ENCODE assay signal across 19 mouse cellular contexts in genomic region chr11:76489407-76489806, GRCm38 (mm10).
DNase-seq lines count a peak whose midpoint lies in the region; ATAC-seq lines count a peak whose summit lies in the region.
"Had no signal": no experiment of that assay in that cellular context is flagged by ENCODE, and none has a peak within 500 bp of the region (broad histone marks: within the 10 kb centered on the region; RNA-seq: fewer than 3 reads in every experiment).

No protein-coding gene starts in this region.

- 60% methylated on average over 6 of the region's 6 CpGs for WGBS in heart, embryonic 13.5 days
- 44% methylated on average over 6 of the region's 6 CpGs for WGBS in neural tube, embryonic 15.5 days

- peak overlapping the region; percentile 87 for H3K27ac ChIP-seq in heart, embryonic 13.5 days (replicated peaks)
- H3K27ac ChIP-seq in neural tube, embryonic 15.5 days (replicated peaks) = peak overlapping the region; percentile 24; the same call in 1 of the 2 replicates
- H3K27ac ChIP-seq: embryonic facial prominence, embryonic 12.5 days; limb, embryonic 13.5 days; liver, embryonic 14.5 days; neural tube, embryonic 12.5 days had no signal

- H3K4me3 ChIP-seq in heart, embryonic 13.5 days = no peak overlapping the region
- no peak overlapping the region for H3K4me3 ChIP-seq in neural tube, embryonic 15.5 days (replicated peaks)
- H3K4me3 ChIP-seq: embryonic facial prominence, embryonic 12.5 days; limb, embryonic 13.5 days; neural tube, embryonic 12.5 days had no signal

- intact Hi-C loops in heart, postnatal 25 days (cut with DNase I) = no loop called here

- ATAC-seq in heart, embryonic 13.5 days (ENCODE audit: extremely low read depth, insufficient number of reproducible peaks, low FRiP score, low TSS enrichment) = no peak
- ATAC-seq in neural tube, embryonic 15.5 days (ENCODE audit: low FRiP score) = no peak
- ATAC-seq: activated CD4-positive, CD25-positive, alpha-beta regulatory T cell, adult 4 months; midbrain, embryonic 16.5 days; Patski had no signal

- H3K9ac ChIP-seq in heart, embryonic 13.5 days = peak overlapping the region; percentile 51; the same call in 1 of the 2 replicates
- H3K9ac ChIP-seq in neural tube, embryonic 15.5 days (replicated peaks) = no peak overlapping the region
- H3K9ac ChIP-seq: embryonic facial prominence, embryonic 12.5 days; limb, embryonic 13.5 days; liver, embryonic 14.5 days; neural tube, embryonic 12.5 days had no signal

- no peak overlapping the region for H3K4me2 ChIP-seq in heart, embryonic 13.5 days
- no peak overlapping the region for H3K4me2 ChIP-seq in neural tube, embryonic 15.5 days
- H3K4me2 ChIP-seq: embryonic facial prominence, embryonic 12.5 days; limb, embryonic 13.5 days; neural tube, embryonic 12.5 days had no signal

- H3K4me1 ChIP-seq in heart, embryonic 13.5 days = peaks cover 77% of the 10 kb centered on the region
- peaks cover 75% of the 10 kb centered on the region for H3K4me1 ChIP-seq in neural tube, embryonic 15.5 days

- H3K9me3 ChIP-seq in heart, embryonic 13.5 days = no peaks in the 10 kb centered on the region
- H3K9me3 ChIP-seq in neural tube, embryonic 15.5 days (replicated peaks) = no peaks in the 10 kb centered on the region
- H3K9me3 ChIP-seq: embryonic facial prominence, embryonic 12.5 days; limb, embryonic 13.5 days; neural tube, embryonic 12.5 days had no signal

- DNase-seq in heart, postnatal 25 days (ENCODE audit: low spot score) = no peak
- peak; percentile 44 for DNase-seq in kidney, adult 9 months
- no peak for DNase-seq in kidney, postnatal 4 days
- no peak for DNase-seq in neural tube, embryonic 10.5 days (ENCODE audit: extremely low spot score, low spot score)
- DNase-seq in cerebellum, adult 9-11 months = no peak
- DNase-seq: cerebellum, adult 8-10 months; gastrocnemius, postnatal 10 days; lung, postnatal 10 days; right cerebral cortex, postnatal 14 days; thymus, postnatal 25 days had no signal

- H3K36me3 ChIP-seq in heart, embryonic 13.5 days = peaks cover 7% of the 10 kb centered on the region; the same call in 1 of the 2 replicates
- peaks cover 3% of the 10 kb centered on the region; the same call in 1 of the 2 replicates for H3K36me3 ChIP-seq in neural tube, embryonic 15.5 days

- no peaks in the 10 kb centered on the region for H3K27me3 ChIP-seq in heart, embryonic 13.5 days (replicated peaks)
- no peaks in the 10 kb centered on the region for H3K27me3 ChIP-seq in neural tube, embryonic 15.5 days (replicated peaks)
- H3K27me3 ChIP-seq: embryonic facial prominence, embryonic 12.5 days; limb, embryonic 13.5 days; neural tube, embryonic 12.5 days; Patski had no signal
